ENCODE assay signal across 10 mouse cellular contexts in the genomic region with DNA sequence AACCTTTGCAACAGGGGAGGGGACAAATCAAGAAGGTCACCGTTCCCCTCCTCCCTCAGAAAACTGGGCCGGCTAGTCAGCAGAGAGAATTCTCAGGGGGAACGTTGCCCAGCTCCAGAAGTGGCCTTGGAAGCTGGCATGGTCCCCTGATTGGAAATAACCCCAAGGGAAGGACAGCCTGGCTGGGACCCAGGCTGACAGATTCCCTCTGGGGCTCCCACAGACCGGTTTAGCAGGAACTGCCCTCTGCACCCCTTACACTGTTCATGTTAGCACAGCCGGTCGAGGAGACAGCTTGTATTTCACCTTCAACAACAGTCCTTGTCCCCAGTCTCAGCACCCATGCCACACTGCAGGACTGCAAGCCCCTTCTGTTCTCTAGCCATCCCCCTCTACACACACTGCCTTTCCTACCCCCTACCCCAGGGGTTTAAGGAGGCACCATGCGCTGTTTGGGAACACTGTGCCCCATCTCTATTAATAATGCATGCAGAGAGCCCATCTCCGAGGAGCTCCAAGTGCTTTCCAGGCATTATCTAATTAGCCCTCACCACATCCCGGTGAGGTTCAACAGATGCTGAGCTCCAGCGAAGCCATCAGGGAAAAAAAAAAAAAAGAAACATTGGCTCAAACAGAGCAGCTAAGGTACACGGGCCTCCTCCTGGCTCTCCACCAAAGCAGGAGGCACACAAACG.
DNase-seq lines count a peak whose midpoint lies in the region; ATAC-seq and TF ChIP-seq lines count a peak whose summit lies in the region.
"Had no signal": no experiment of that assay in that cellular context is flagged by ENCODE, and none has a peak within 500 bp of the region (broad histone marks: within the 10 kb centered on the region; RNA-seq: fewer than 3 reads in every experiment).

No protein-coding gene starts in this region.

- TF ChIP-seq POLR2A in cerebellum, adult 2 months (IDR thresholded peaks at IDR 0.05; ENCODE audit: borderline replicate concordance, insufficient read depth, low read length): no peak
- TF ChIP-seq POLR2A in lung, adult 2 months (IDR thresholded peaks at IDR 0.05; ENCODE audit: borderline replicate concordance, extremely low read depth, low read depth, low read length): no peak

- H3K27me3 ChIP-seq in cerebellum, adult 2 months (ENCODE audit: control insufficient read depth, insufficient read depth, low read length): no peaks in the 10 kb centered on the region
- H3K27me3 ChIP-seq in heart, embryonic 15.5 days: no peaks in the 10 kb centered on the region
- no peaks in the 10 kb centered on the region for H3K27me3 ChIP-seq in liver, postnatal 0 days (ENCODE audit: insufficient read depth, low read length)
- H3K27me3 ChIP-seq: embryonic facial prominence, embryonic 12.5 days; limb, embryonic 12.5 days had no signal

- no peak for TF ChIP-seq EP300 in liver, postnatal 0 days (IDR thresholded peaks at IDR 0.05; ENCODE audit: low read depth)

- no peaks in the 10 kb centered on the region for H3K9me3 ChIP-seq in heart, embryonic 15.5 days (replicated peaks)
- H3K9me3 ChIP-seq in liver, postnatal 0 days (ENCODE audit: low read length): no peaks in the 10 kb centered on the region
- H3K9me3 ChIP-seq: embryonic facial prominence, embryonic 12.5 days; limb, embryonic 12.5 days had no signal

- H3K36me3 ChIP-seq in heart, embryonic 15.5 days: no peaks in the 10 kb centered on the region
- no peaks in the 10 kb centered on the region for H3K36me3 ChIP-seq in liver, postnatal 0 days (replicated peaks; ENCODE audit: insufficient read depth, low read length)
- H3K36me3 ChIP-seq: embryonic facial prominence, embryonic 12.5 days; limb, embryonic 12.5 days had no signal

- DNase-seq in layer of hippocampus, postnatal 10 days (ENCODE audit: low spot score in 2 of 2): peak; percentile 33 to 34
- no peak for DNase-seq in layer of hippocampus, postnatal 25 days (ENCODE audit: extremely low spot score in 1 of 2, low spot score in 1 of 2)
- peak; percentile 38 to 47 for DNase-seq in cerebellum, adult 2 months
- peak; percentile 22 for DNase-seq in lung, adult 2 months
- DNase-seq in urinary bladder, postnatal 36 days (ENCODE audit: low spot score in 2 of 2): peak; percentile 38 to 60
- DNase-seq in frontal cortex, postnatal 14 days (ENCODE audit: low spot score in 2 of 2): no peak
- DNase-seq in liver, postnatal 0 days: no peak

- peak overlapping the region; percentile 28 for H3K4me2 ChIP-seq in heart, embryonic 15.5 days
- no peak overlapping the region for H3K4me2 ChIP-seq in liver, postnatal 0 days (ENCODE audit: low read depth, low read length)
- H3K4me2 ChIP-seq: embryonic facial prominence, embryonic 12.5 days; limb, embryonic 12.5 days had no signal

- H3K4me3 ChIP-seq in cerebellum, adult 2 months (replicated peaks; ENCODE audit: insufficient read depth, low read depth, low read length): no peak overlapping the region
- H3K4me3 ChIP-seq in heart, embryonic 15.5 days: no peak overlapping the region
- no peak overlapping the region for H3K4me3 ChIP-seq in lung, adult 2 months (replicated peaks; ENCODE audit: extremely low read depth, low read depth, low read length)
- H3K4me3 ChIP-seq in liver, postnatal 0 days (ENCODE audit: low read depth, low read length): no peak overlapping the region
- H3K4me3 ChIP-seq: embryonic facial prominence, embryonic 12.5 days; limb, embryonic 12.5 days had no signal

- ATAC-seq in heart, embryonic 15.5 days (replicated peaks; ENCODE audit: insufficient number of reproducible peaks, insufficient read depth, low FRiP score, low read depth): peak; percentile 63
- no peak for ATAC-seq in liver, postnatal 0 days

- no peak overlapping the region for H3K27ac ChIP-seq in cerebellum, adult 2 months (ENCODE audit: insufficient read depth, low read length)
- peak overlapping the region; percentile 90 for H3K27ac ChIP-seq in heart, embryonic 15.5 days
- H3K27ac ChIP-seq in liver, postnatal 0 days (ENCODE audit: low read depth): no peak overlapping the region
- H3K27ac ChIP-seq: embryonic facial prominence, embryonic 12.5 days; limb, embryonic 12.5 days had no signal

- no peak for TF ChIP-seq CTCF in cerebellum, adult 2 months (IDR thresholded peaks at IDR 0.05; ENCODE audit: borderline replicate concordance, insufficient read depth, low read depth, low read length)
- TF ChIP-seq CTCF in lung, adult 2 months (IDR thresholded peaks at IDR 0.05; ENCODE audit: insufficient read depth, low read length): no peak
- TF ChIP-seq CTCF in liver, postnatal 0 days (IDR thresholded peaks at IDR 0.05; ENCODE audit: low read depth): no peak

- 31% methylated on average over 12 of the region's 12 CpGs for WGBS in cerebellum, adult 2 months
- WGBS in heart, embryonic 15.5 days: 23% methylated on average over 12 of the region's 12 CpGs
- WGBS in lung, adult 2 months: 52% methylated on average over 12 of the region's 12 CpGs
- WGBS in liver, postnatal 0 days (ENCODE audit: insufficient replicate concordance): 69% methylated on average over 12 of the region's 12 CpGs

- H3K9ac ChIP-seq in heart, embryonic 15.5 days: peak overlapping the region; percentile 31; the same call in 1 of the 2 replicates
- no peak overlapping the region for H3K9ac ChIP-seq in liver, postnatal 0 days (replicated peaks)
- H3K9ac ChIP-seq: embryonic facial prominence, embryonic 12.5 days; limb, embryonic 12.5 days had no signal

- peaks cover 11% of the 10 kb centered on the region for H3K4me1 ChIP-seq in cerebellum, adult 2 months (ENCODE audit: control insufficient read depth, insufficient read depth, low read length)
- H3K4me1 ChIP-seq in heart, embryonic 15.5 days (replicated peaks): peaks cover 53% of the 10 kb centered on the region
- H3K4me1 ChIP-seq in lung, adult 2 months (ENCODE audit: control insufficient read depth, insufficient read depth, low read length): no peaks in the 10 kb centered on the region; the same call in 1 of the 2 replicates
- no peaks in the 10 kb centered on the region for H3K4me1 ChIP-seq in liver, postnatal 0 days (ENCODE audit: insufficient read depth)

Comparison
In these comparisons a context has a peak if more than half of its experiments do, and no peak if none do; other contexts are left out.
1. DNase-seq: peak in layer of hippocampus, postnatal 10 days (2 of 2), cerebellum, adult 2 months (2 of 2), lung, adult 2 months (single experiment) and urinary bladder, postnatal 36 days (2 of 2); none in layer of hippocampus, postnatal 25 days (0 of 2), frontal cortex, postnatal 14 days (0 of 2) and liver, postnatal 0 days (single experiment).